Mouse (Mus musculus) lung, postnatal 0 days (tissue): ENCODE results near the gene Nicn1. TPM values are rescaled to one million over a fixed set of nuclear protein-coding genes. Genes with fewer than 3 reads are reported as not detected.
A peak's percentile ranks its signal among the peaks of the same experiment; 100 is the strongest.
"Not testable (repeated sequence)": the region's sequence is repeated elsewhere in the genome, so short reads cannot be mapped to it uniquely, and the experiment has no call there.

Source experiments
- ATAC-seq: fragments of 200-750 bp; cut with Nextera tagmentation; 2 replicates; pipeline ENCODE4 v1.8.0; 2017; ENCODE audit warnings: moderate library complexity
- DNase-seq: peaks from one replicate; pipeline ENCODE4 v3.0.0-alpha.2; 2016; ENCODE audit warnings: low spot score
- H3K27ac ChIP-seq: fragments of 300-500 bp; sonication (generic); 2 replicates; pipeline ENCODE4 v1.5.1; 2014; ENCODE audit warnings: antibody characterized with exemption, mild to moderate bottlenecking, low read length, mixed read lengths
- H3K27me3 ChIP-seq: fragments of 300-500 bp; sonication (generic); replicated peaks from 2 replicates; pipeline ENCODE4 v1.6.1; 2014; ENCODE audit warnings: low read length, mixed read lengths; ENCODE audit not compliant: insufficient read depth
- H3K36me3 ChIP-seq: fragments of 300-500 bp; sonication (generic); 2 replicates; pipeline ENCODE4 v1.6.1; 2014; ENCODE audit warnings: low read length, mixed read lengths; ENCODE audit not compliant: insufficient read depth
- H3K4me1 ChIP-seq: fragments of 300-500 bp; sonication (generic); 2 replicates; pipeline ENCODE4 v1.6.1; 2014; ENCODE audit warnings: antibody characterized with exemption, low read depth, low read length, mixed read lengths; ENCODE audit not compliant: insufficient read depth
- H3K4me2 ChIP-seq: fragments of 300-500 bp; sonication (generic); replicated peaks from 2 replicates; pipeline ENCODE4 v1.6.1; 2014; ENCODE audit warnings: low read depth, mild to moderate bottlenecking, low read length, moderate library complexity, mixed read lengths
- H3K4me3 ChIP-seq: fragments of 300-500 bp; sonication (generic); 2 replicates; pipeline ENCODE4 v1.5.1; 2014; ENCODE audit warnings: low read depth, low read length
- H3K9ac ChIP-seq: fragments of 300-500 bp; sonication (generic); replicated peaks from 2 replicates; pipeline ENCODE4 v1.6.1; 2014; ENCODE audit warnings: low read depth, mild to moderate bottlenecking
- H3K9me3 ChIP-seq: fragments of 300-500 bp; sonication (generic); 2 replicates; pipeline ENCODE4 v1.6.1; 2016; ENCODE audit warnings: low read length, mixed read lengths
- CTCF ChIP-seq: IDR thresholded peaks from 2 replicates; pipeline ENCODE4 v1.5.1; 2016; ENCODE audit warnings: antibody characterized with exemption, mild to moderate bottlenecking
- EP300 ChIP-seq: IDR thresholded peaks from 2 replicates; pipeline ENCODE4 v1.6.1; 2016; ENCODE audit warnings: antibody characterized with exemption, mild to moderate bottlenecking, control low read depth
- WGBS: fragments of 180-500 bp; shearing (Covaris S2); extraction: QIAGEN DNeasy Blood & Tissue Kit; methylation state at CpG from one replicate; pipeline ENCODE4 v1.1.7; 2014; 5-methylcytosine and 5-hydroxymethylcytosine counted together
- polyA plus RNA-seq: library from polyadenylated mRNA; unstranded; fragments of >200 nt; fragmentation: Nextera tagmentation; extraction: Ambion mirVana; gene quantifications from 2 replicates; pipeline ENCODE4 v1.2.1, GENCODE M21; 2015

Gene Nicn1
- polyA plus RNA-seq, 1 experiment from 2014 or later: 15.8 TPM

DNA sequence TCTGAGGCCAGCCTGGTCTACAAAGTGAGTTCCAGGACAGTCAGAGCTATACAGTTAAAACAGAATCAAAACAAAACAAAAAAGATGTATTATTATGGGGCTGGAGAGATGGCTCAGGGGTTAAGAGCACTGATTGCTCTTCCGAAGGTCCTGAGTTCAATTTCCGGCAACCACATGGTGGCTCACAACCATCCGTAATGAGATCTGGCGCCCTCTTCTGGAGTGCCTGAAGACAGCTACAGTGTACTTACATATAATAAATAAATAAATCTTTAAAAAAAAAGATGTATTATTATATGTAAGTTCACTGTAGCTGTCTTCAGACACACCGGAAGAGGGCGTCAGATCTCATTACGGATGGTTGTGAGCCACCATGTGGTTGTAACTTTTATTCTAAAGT, 31.8 kb downstream of the Nicn1 start:
- H3K4me3 ChIP-seq, H3K27me3 ChIP-seq, H3K9ac ChIP-seq, H3K9me3 ChIP-seq, H3K27ac ChIP-seq, ATAC-seq, H3K36me3 ChIP-seq, DNase-seq, H3K4me2 ChIP-seq, H3K4me1 ChIP-seq: not testable (repeated sequence)
- 85% methylated on average over 7 of the region's 7 CpGs for WGBS
- TF ChIP-seq CTCF: peak; percentile 36

DNA sequence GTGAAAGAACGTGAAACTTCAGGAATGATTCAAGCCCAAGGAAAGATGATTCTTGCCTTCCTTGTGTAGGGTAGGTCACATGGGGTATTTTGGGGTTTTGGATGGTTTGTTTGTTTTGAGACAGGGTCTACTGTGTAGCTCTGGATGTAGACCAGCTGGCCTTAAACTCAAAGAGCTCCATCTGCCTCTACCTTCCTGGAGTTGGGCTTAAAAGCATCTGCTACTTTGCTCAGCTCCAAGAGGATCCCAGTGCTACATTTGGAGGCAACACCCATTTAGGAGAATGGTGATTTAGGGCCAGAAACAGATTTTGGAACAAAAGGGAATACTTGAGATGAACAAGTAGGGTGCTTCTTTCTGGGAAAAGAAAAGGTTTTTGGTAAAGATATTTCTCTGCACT, 34.6 kb downstream of the Nicn1 start:
- H3K4me1 ChIP-seq: no peaks in the 10 kb centered on the region
- WGBS: 76% methylated on average over 1 of the region's 1 CpGs
- H3K36me3 ChIP-seq: peaks cover 4% of the 10 kb centered on the region; the same call in 1 of the 2 replicates
- H3K4me2 ChIP-seq: no peak overlapping the region
- H3K9ac ChIP-seq: no peak overlapping the region
- ATAC-seq: no peak
- H3K9me3 ChIP-seq: no peaks in the 10 kb centered on the region
- no peaks in the 10 kb centered on the region for H3K27me3 ChIP-seq
- H3K4me3 ChIP-seq: no peak overlapping the region
- no peak for DNase-seq
- TF ChIP-seq EP300: no peak
- no peak for TF ChIP-seq CTCF
- H3K27ac ChIP-seq: no peak overlapping the region

DNA sequence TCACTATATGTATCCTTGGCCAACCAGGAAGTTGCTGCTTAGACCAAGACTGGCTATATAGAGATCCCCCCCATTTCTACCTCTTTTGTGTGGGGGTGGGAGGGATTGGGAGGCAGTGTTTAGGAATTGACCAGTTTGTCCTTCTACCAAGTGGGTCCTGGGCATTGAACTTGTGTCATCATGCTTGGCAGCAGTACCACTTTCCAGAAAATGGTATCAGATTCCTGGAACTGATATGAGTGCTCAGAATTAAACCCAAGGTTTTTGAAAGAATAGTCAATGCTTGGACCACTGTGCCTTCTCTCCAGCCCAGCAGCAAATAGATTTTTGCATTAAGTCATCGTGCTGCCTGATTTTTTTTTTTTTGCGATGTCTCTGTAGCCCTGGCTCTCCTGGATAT, 35.6 kb downstream of the Nicn1 start:
- no peak for ATAC-seq
- Histone ChIP-seq H3K4me2 (no peak overlapping the region), H3K9ac (no peak overlapping the region), H3K4me1 (no peaks in the 10 kb centered on the region), H3K36me3 (peaks cover 5% of the 10 kb centered on the region; the same call in 1 of the 2 replicates), H3K4me3 (no peak overlapping the region), H3K9me3 (no peaks in the 10 kb centered on the region), H3K27me3 (no peaks in the 10 kb centered on the region), H3K27ac (no peak overlapping the region)
- TF ChIP-seq EP300 (no peak), CTCF (no peak)
- no peak for DNase-seq
- 96% methylated on average over 2 of the region's 2 CpGs for WGBS

DNA sequence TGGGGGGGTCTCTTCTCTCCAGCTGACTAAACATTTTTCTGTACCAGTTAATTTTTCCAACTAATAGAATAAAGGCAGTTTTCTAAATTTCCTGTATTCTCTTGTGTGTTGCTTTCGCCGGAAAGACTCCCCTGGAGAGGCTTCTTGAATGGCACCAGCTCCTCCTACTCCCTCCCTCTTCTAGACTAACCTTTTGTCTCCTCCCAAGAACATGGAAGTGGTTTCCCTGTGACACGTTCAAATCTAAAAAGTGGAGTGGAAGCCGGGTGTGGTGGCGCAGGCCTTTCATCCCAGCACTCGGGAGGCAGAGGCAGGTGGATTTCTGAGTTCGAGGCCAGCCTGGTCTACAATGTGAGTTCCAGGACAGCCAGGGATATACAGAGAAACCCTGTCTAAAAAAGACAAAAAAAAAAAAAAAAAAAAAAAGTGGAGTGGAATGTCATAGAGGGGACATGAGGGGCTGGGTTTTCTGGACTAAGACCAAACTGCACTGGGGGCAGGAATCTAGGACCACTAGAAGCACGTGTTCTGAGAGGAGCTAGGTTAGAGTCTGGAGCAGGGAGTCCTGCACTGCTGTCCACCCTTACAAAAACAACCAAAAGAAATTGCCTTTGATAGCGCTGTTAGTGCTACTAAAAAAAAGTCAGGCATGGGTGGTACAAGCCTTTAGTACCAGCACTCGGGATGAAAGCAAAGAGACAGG, 47.8 kb downstream of the Nicn1 start:
- WGBS: 53% methylated on average over 10 of the region's 10 CpGs
- no peak for ATAC-seq
- Histone ChIP-seq H3K4me1 (peaks cover 17% of the 10 kb centered on the region; the same call in 1 of the 2 replicates), H3K27me3 (no peaks in the 10 kb centered on the region), H3K4me2 (peak overlapping the region; percentile 75; the same call in 1 of the 2 replicates), H3K36me3 (peaks cover 17% of the 10 kb centered on the region), H3K9me3 (no peaks in the 10 kb centered on the region), H3K9ac (no peak overlapping the region), H3K4me3 (no peak overlapping the region), H3K27ac (peak overlapping the region; percentile 98)
- no peak for DNase-seq
- TF ChIP-seq EP300 (no peak), CTCF (no peak)

DNA sequence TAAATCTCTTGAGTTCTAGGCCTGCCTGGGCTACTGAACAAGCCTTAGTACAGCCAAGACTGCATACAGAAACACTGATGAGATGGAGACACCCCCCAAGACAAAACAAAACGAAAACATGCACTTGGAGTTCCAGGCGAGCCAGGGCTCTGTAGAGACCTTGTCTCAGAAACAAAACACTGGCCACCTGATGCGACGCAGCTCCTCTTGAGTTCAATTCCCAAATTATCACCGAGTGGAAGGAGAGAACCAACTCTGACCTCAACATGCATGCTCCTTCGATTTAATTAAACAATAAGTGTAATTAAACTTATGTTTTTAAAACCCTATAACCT, 48.3 kb downstream of the Nicn1 start:
- Histone ChIP-seq H3K27me3 (no peaks in the 10 kb centered on the region), H3K27ac (peak overlapping the region; percentile 98), H3K9ac (0 out of 2 replicates have a peak overlapping the region, but pooled peaks have one; percentile 72), H3K4me1 (peaks cover 17% of the 10 kb centered on the region; the same call in 1 of the 2 replicates), H3K9me3 (no peaks in the 10 kb centered on the region), H3K4me3 (peak overlapping the region; percentile 62; the same call in 1 of the 2 replicates), H3K36me3 (peaks cover 14% of the 10 kb centered on the region), H3K4me2 (peak overlapping the region; percentile 75)
- WGBS: 21% methylated on average over 6 of the region's 6 CpGs
- no peak for TF ChIP-seq CTCF
- no peak for TF ChIP-seq EP300
- ATAC-seq (no peak), DNase-seq (no peak)

DNA sequence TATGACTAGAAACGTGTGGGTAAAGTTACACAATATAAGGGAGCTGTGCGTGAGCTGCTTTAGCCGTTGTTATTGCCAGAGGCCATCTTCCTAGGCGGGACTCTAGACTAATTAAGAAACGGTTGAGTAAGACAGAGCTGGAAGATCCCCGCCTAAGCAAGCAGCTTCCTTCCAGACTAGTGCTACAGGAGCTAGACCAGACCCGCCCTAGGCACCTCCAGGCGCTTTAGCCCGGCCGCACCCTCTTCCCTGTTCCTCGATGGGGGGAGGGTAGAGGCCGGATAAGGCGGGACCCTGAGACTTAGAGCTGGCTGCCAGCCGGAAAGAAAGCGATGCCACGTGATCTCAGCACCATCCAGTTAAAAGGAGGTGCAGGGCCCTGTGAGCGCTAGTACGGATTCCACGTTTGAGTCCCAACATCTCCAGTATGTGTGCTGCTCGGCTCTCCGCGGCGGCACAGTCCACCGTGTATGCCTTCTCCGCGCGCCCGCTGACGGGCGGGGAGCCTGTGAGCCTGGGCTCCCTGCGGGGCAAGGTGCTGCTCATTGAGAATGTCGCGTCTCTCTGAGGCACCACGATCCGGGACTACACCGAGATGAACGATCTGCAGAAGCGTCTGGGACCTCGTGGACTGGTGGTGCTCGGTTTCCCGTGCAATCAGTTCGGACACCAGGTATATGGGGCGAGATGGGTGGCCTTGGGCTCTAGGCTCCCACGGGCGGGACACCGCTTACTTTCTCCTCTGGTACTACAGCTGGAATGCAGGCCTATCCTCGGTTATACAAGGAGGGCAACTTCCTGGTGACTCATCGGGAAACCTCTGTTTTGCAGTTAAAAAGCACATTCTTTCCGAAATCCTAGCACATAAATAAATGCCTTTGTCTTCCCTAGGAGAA, 48.9 kb downstream of the Nicn1 start, which contains the start of gene Gpx1:
Gpx1 (plus strand) TSS at position 18 of the 896 bp plus-strand sequence.
- Histone ChIP-seq H3K9ac (peak within 1 kb of the TSS; percentile 72), H3K27me3 (no peaks in the 10 kb centered on the region), H3K9me3 (no peaks in the 10 kb centered on the region), H3K27ac (peak within 1 kb of the TSS; percentile 98), H3K4me3 (peak within 1 kb of the TSS; percentile 62), H3K36me3 (peaks cover 12% of the 10 kb centered on the region), H3K4me2 (peak within 1 kb of the TSS; percentile 75), H3K4me1 (peaks cover 17% of the 10 kb centered on the region; the same call in 1 of the 2 replicates)
- ATAC-seq: peak; percentile 94
- TF ChIP-seq EP300 (peak; percentile 74), CTCF (no peak; the same call in 1 of the 2 replicates)
- peak; percentile 99 for DNase-seq
- under 1% methylated on average over 49 of the region's 49 CpGs for WGBS
